Mouse (Mus musculus): ENCODE results near the gene Ltbp2.
A peak's percentile ranks its signal among the peaks of the same experiment; 100 is the strongest.

The Ltbp2 gene

GRCm38 (mm10) chr12:84876481-84877121 lies at the start of gene Ltbp2:
TSS of gene Ltbp2 (minus strand) at chr12:84876532.
- DNase-seq = peak; percentile 42

GRCm38 (mm10) chr12:84924324-84924723 lies 48.0 kb upstream of the Ltbp2 start:
- DNase-seq = no peak

GRCm38 (mm10) chr12:84921881-84922419 lies 45.6 kb upstream of the Ltbp2 start:
- no peak for DNase-seq

GRCm38 (mm10) chr12:84918809-84919208 lies 42.5 kb upstream of the Ltbp2 start:
- DNase-seq = no peak

DNA sequence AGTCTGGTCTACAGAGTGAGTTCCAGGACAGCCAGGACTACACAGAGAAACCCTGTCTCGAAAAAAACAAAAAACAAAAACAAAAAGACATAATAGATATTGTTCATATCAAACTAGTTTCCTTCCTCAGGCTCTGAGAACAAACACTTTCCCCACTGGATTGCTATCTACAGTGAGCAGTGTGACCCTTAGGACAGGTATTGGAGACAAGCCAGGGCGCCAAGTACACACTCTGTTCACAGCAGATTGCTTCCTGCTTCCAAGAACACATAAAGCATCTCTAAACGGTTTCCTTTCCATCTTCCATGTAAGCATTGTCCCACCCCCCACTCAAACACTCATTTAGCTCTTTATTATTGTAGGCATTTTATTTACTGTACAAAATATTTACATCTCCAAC lies 41.5 kb upstream of the Ltbp2 start:
- DNase-seq = no peak

DNA sequence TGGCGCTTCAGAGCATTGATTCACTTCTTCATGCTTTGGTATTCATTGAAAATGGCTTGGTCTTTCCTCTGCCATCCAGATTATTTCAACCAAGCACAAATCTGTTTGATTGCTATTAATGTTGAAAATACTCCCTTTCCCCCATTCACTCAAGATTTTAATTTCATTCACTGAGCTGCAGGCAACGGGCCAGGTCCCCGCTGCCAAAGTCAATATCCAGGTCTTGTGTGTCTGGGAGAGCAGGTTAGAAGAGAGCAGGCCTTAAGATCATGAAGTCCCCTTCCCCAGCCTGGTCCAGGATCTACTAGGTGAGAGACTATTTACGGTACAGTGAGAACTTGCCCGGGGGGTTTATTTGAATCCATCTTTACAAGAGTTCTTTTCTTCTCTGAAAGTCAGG lies 38.6 kb upstream of the Ltbp2 start:
- no peak for DNase-seq

DNA sequence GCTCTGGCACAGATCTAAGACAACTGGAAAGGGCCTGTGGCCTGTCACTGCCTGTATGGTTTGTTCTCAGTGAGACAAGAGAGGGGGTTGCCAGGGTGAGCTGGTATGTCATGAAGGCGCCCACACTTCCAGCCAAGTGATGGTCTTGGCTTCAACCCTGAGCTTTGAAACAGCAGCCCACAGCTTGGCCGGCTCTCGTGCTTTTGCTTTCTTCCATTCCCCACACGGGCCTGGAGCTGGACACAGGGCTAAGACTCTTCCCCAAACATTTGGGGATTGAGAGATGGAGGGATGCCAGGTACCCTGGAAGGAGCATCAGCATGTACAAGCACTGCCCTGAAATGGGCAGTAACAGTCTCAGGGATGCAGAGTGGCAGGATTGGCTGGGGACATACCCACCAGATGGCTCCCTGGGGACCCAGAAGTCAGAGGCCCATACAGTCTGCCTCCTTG lies 36.3 kb upstream of the Ltbp2 start:
- no peak for DNase-seq

DNA sequence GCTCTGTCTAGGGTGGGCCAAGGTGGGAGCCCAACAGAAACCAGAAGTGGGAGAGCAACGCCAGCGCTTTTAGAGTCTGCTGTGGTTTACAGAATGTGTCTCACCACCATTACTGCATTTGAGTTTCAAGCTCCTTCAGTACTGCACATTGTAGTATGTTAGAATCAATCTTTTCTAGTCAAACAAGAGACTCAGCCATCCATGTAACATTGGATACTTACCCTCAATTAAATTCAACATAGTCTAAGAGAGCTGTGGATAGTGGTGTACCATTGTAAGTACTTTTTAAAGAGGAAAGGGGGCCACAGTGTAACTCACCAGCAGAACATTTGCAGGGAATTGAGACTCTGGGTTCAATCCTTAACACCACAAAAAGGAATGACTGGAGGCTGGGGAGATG lies 35.3 kb upstream of the Ltbp2 start:
- no peak for DNase-seq

DNA sequence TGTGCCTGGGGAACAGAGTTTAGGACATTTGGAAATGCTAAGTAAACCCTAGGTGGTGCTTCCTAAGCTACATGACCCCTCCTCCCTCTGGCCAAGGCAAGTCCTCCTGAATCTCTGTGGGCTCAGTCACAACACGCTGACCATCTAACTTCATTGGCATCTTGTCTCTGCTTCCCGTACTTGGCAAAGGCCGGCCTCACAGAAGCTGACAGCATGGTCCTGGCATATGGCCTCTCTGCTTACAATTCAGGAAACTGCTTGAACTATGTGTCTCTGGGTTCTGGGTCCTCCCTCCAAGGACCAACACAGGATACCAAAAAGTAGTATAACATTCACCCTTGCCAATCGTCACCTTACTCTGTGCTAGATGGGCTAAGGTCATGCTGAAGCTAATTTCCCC lies 33.7 kb upstream of the Ltbp2 start:
- no peak for DNase-seq

DNA sequence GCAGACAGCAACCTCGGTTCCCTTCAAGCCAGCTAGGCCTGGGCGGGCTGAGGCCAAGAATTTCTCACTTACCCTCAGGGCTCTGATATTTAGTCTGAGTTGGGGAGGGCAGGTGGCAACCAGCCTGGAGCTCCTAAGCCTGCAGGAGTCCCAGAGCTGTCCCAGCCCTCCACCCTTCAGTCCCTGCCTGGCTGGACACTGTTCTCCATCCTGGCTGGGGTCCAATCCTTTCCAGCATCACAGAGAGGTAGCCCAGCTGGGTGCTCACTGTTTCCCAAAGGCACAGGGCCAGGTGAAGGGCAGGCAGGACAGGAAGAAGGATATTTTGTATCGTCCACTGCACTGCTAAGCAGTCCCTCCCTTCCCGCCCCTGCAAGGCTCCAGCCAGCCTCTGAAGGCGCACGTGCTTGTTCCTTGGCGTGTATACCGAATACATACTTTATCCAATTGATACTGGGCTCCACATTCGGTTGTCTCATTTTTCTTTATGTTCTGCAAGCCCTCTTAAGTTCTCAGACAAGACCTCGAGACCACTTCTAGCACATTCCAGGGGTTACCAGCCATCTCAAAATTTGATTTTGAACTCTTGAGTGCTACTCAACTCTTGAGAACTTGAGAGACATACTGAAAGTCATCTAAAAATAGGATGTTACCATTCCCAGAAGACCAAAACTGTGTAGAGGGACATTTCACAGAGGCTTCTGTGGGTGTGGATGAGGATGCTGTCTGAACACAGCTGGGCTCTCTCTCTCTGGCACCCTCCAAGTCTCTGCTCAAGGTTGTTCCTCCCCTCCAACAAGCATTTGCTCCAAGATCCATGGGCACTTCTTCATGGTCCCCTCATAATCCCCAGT lies 31.5 kb upstream of the Ltbp2 start:
- DNase-seq = no peak

DNA sequence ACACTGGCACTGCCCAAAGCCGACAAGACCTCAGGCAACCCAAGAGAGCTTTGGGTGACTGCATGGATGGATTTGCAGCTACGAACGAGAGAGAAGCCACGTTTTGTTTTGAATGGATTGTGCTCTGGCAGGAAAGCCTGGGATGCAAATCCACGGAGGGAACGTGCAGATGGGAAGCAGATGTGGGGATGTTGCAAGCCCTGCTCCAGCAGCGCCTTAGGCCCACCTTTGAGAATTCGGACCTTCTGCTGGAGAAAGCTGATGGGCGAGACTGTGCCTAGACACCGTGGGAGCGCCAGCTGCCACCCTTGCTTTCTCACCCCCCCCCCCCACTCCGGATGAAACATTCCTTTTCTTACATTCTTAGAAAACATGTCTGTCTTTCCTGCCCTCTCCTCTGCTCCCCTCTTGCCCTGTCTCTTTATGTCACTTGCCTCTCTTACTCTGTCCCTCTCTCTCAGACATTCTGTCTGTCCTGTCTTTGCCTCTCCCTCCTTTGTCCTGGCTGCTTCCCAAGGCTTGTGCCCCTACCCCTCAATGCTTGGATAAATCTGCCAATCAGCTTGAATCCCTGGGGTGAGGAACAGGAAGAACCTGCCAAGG lies 30.8 kb upstream of the Ltbp2 start:
- DNase-seq = no peak

GRCm38 (mm10) chr12:84904399-84904798 lies 28.1 kb upstream of the Ltbp2 start:
- DNase-seq = no peak

DNA sequence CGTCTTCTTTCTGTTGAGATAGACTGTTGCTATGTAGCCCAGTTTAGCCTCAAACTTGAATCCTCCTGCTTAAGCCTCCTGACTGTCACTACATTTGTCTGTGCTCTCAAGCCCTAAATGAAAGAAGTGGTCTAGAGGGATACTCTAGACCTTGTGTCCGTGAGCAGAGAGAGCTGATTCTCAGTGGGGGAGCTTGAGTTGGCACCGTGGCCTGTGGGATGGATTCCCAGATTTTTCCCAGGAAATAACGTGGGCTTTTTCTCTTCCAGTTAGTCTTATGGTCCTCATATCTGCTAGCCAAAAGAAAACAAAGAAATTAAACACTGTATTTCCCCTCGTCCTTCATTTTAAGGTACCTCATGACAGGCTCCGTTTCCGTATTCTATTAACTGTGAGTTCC lies 24.0 kb upstream of the Ltbp2 start:
- DNase-seq = no peak

- no peak for DNase-seq
These were observed 21.0 kb upstream of the Ltbp2 start for GRCm38 (mm10) chr12:84897322-84897721.

- no peak for DNase-seq
These were observed 19.9 kb upstream of the Ltbp2 start for GRCm38 (mm10) chr12:84896235-84896634.

DNA sequence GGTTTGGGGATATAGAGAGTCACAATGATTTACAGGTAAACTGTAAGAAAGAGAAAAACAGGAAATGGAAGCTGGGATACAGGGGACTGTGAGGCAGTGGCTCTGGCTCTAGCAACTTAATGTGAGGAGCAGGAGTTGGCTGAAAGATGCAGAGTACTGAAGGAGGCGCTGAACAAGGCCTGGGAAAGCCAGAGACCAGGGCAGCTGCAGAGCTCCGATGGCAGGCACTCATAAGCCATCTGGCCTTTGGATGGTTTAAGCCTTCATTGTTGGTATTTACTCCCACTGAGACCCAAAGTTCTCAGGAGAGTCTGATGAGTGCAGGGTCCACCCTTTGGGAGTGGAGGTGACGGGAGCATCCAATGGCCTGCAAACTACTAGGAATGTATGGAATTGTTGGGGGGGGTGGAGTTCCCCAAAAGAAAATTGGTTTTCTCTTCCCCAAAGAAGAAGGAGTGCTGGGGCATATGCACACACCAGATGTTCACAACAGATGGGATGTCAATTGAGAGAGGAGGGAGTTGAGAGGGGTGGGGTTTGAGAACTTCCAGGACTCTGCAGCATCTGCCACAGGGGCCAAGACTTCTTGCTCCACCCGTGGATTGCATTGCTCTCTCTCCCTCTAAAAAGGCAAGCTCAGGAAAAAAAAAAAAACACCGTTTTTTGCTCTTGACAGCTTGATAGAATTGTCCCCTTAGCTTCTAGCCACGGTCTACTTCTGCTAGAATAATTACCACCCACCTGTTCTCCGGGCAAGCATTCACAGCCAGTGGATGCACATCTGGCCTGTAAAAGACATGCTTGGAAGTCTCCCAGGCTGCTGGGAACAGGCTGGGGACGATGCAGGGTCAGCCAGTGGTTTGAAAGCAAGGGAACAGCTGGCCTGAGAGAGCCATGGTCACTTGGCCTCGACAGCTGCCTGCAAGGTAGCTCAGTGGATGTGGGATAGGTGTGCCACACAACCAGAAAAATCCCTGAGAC lies 17.6 kb upstream of the Ltbp2 start:
- no peak for DNase-seq

DNA sequence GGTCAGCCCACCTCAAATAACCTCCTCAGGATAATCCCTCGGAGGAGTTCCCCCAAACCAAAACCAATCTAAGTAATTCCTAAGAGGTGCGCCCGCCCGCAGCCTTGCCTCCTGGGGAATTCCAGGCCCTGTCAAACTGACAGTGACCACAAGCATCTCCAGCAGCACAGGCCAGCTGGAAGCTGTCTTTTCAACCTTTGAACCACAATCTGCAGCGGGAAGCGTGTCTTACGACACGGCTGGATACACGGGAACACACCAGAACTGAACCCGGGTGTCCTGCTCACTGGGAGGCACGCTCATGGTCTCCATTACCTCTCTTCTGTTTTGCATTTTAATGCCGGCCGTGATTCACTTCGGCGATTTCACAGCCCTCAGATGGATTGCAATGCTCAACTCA lies 14.0 kb upstream of the Ltbp2 start:
- DNase-seq = no peak

GRCm38 (mm10) chr12:84885107-84885876 lies 9.0 kb upstream of the Ltbp2 start:
- DNase-seq = no peak

DNA sequence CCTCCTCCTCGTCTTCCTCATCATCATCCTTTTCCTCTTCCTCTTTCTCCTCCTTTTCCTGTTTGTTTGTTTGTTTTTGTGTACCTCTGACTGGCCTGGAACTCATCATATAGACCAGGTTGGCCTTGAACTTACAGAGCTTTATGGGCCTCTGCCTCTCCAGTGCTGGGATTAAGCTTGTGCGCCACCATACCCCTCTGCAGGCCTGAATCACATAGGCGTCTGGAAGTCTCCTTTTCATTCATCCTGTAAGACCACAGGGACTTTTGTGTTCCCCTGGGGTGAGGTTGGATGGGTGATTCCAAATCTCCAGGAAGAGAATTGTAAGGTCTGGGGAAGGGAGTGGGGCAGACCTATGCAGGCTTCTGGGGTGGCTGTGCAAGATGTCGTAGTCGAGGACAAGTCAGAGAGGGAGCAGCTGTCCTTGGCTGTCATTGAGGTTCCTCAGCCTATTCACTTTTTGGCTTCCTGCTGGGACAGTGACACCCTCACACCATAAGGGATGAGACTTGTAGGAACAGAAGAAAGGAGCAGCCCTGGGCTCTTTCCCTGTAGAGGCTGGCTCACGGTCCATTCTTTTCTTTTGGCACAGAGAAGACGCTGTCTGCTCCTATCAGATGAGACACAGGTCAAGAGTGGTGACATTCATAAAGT lies 8.2 kb upstream of the Ltbp2 start:
- no peak for DNase-seq

DNA sequence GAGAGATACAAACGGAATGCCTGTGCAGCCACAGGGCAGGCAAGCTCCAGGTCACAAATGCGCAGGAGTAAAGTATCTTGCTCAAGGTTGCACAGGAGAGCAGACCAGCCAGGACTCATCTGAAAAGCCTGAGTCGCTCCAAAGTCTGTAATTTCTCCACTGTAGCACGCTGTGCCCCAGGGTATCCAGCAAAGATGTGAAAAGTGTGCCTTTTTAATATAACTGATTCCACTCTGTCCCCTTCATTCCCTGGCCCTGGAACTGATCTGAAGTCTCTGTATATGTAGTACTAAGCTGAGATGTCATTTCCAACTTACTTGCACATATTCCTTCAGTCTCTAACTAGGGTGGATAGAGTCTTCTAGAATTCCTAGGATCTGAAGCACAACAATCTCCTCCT lies 6.5 kb upstream of the Ltbp2 start:
- DNase-seq = no peak

DNA sequence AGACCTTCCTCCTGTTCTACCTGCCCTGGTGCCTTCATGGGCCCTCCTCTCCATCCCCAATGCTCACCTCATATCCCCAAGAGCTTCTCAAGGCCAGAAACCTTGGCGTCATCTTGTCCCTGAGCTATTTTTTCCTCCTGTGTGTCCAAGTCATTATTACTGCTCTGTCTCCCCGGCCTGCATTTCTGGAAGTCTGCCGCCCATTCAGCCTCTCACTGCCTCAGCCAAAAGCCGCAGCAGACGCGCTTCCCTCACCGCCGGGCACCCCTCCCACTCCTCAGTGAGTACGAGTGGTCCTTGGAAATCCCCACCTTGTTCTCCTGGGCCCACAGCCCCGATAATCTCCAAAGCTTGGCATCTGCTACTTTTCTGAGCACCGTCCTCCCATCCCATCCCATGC lies 3.8 kb upstream of the Ltbp2 start:
- no peak for DNase-seq

All from right cerebral cortex, adult 18-20 months (tissue).